Mouse (Mus musculus): ENCODE measurements around the gene Smyd3. TPM values are rescaled to one million over a fixed set of nuclear protein-coding genes. Genes with fewer than 3 reads are reported as not detected.
A peak's percentile ranks its signal among the peaks of the same experiment; 100 is the strongest.

Gene Smyd3
- polyA plus RNA-seq, 1 experiment from 2014 or later: 5.7 TPM

DNA sequence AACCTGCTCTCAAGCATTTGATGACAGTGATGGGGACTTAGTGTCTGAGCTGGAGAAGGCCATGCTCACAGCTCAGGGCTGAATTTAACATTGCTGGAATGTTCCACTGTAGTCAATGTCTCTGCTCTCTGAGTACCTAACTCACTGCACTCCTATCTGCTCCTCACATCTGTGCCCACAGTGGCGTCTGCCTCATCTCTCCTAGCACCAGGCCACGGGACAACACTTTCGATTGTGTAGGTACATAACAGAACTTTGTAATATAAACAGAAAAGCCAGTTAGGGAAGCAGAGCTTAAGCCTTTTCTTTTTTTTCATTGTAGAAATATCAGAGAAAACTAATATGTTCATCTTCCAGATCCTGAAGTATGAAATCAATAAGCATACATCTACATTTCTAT, 462.1 kb downstream of the Smyd3 start:
- Histone ChIP-seq H3K9me3 (replicated peaks) (no peaks in the 10 kb centered on the region), H3K4me2 (peak overlapping the region; percentile 23), H3K36me3 (replicated peaks) (no peaks in the 10 kb centered on the region), H3K4me1 (replicated peaks) (peaks cover 31% of the 10 kb centered on the region), H3K27ac (replicated peaks) (peak overlapping the region; percentile 45; the same call in 1 of the 2 replicates), H3K27me3 (no peaks in the 10 kb centered on the region), H3K4me3 (replicated peaks) (no peak overlapping the region), H3K9ac (no peak overlapping the region)
- 19% methylated on average over 3 of the region's 3 CpGs for WGBS (ENCODE audit: insufficient replicate concordance)
- ATAC-seq (ENCODE audit: insufficient read depth): peak; percentile 75

DNA sequence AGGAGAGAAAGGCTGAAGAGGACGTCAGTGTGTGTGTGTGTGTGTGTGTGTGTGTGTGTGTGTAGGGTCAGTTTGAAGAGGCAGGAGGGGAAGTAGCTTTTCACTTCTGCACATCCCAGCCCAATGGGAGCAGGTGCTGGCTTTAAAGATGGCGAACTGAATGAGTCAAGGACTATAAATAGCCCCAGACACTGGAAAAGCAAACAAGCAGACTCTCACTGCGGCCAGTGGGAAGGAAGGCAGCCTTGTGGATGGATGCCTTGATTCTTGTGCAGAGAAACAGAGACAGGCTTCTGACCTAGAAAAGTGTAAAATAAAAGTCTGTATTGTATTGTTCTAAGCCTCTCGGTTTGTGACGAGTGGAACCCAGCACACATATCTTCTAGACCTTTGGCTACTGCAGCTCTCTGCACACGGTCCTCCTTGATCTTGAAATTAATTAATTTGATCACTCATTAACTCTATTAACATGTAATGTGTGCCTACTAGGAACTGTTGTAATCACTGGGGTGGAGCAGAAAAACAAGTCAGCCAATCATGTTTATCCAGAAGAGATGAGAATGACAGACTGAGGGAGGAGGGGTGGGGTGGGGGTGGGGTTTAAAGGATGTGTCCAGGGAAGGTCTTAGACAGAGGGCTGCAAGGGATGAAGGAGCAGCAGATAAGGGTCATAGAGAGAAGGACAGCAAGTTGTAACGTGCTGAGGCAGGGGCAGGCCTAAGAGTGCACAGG, 463.3 kb downstream of the Smyd3 start:
- Histone ChIP-seq H3K27ac (replicated peaks) (no peak overlapping the region), H3K4me1 (replicated peaks) (peaks cover 19% of the 10 kb centered on the region), H3K4me3 (replicated peaks) (no peak overlapping the region), H3K9me3 (replicated peaks) (no peaks in the 10 kb centered on the region), H3K9ac (no peak overlapping the region), H3K4me2 (no peak overlapping the region), H3K27me3 (no peaks in the 10 kb centered on the region), H3K36me3 (replicated peaks) (no peaks in the 10 kb centered on the region)
- peak; percentile 62 for ATAC-seq (ENCODE audit: insufficient read depth)
- 50% methylated on average over 7 of the region's 7 CpGs for WGBS (ENCODE audit: insufficient replicate concordance)

DNA sequence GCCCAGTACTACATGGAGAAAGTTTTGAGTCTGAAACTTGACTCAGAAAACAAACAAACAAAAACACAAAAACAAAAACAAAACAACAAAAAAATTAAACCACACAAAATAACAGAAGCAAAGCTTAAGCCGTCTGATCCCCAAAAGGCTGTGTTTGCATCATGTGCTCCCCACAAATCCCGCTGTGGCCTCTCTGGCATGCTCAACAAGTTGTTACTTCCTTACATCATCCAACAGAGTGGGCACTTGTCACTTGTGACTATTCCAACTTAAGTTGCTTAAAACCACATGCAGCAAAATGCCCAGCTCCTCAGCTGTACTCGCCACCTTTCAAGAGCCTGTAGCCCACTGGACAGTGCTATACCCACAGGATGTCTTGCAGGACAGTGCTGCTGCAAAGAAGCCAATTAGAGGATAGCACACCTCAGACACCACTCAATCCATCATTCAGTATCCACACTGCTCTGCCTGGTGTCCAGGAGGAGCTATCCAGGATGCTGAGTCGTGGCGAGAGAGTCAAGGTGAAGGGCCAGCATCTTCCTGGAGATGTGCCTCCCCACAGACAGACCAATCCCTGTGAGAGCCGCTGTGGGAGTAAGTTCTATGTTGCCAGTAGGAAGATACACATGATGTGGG, 465.2 kb downstream of the Smyd3 start:
- Histone ChIP-seq H3K27ac (replicated peaks) (no peak overlapping the region), H3K4me3 (replicated peaks) (no peak overlapping the region), H3K27me3 (no peaks in the 10 kb centered on the region), H3K9ac (no peak overlapping the region), H3K36me3 (replicated peaks) (no peaks in the 10 kb centered on the region), H3K9me3 (replicated peaks) (no peaks in the 10 kb centered on the region), H3K4me1 (replicated peaks) (peaks cover 15% of the 10 kb centered on the region), H3K4me2 (no peak overlapping the region)
- WGBS (ENCODE audit: insufficient replicate concordance): 80% methylated on average over 6 of the region's 6 CpGs
- ATAC-seq (ENCODE audit: insufficient read depth): no peak

DNA sequence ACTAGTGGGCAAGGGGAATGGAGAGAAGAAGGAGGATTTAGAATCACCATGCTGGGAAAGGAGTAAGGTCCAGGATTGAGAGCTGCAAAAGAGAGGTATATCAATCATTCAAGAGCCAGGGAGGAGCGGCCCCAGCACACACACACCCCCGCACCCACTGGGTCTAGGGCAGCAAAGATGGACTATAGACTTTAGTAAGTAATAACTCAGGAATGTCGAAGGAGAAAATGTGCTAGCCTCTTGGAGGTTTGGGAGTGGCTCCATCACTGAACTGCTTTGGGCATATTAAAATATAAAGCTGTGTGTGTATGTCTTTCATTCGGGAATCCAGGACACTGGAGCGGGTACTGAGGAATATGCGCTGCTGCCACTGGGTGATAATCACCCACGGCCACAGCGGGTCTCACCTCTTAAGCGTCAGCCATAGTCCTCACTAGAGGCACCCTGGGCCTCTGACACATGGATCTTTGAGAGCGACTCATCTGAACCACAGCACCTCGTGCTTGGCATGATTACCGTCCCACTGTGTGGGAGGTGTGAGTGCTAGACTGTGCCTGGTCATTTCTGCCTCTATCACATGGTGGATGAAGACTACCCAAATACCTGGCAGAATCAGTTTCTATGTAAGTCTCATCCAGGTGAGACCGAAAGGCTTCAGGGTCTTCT, 469.8 kb downstream of the Smyd3 start:
- no peak overlapping the region for H3K9ac ChIP-seq
- H3K27ac ChIP-seq (replicated peaks): no peak overlapping the region
- H3K9me3 ChIP-seq (replicated peaks): no peaks in the 10 kb centered on the region
- H3K4me3 ChIP-seq (replicated peaks): no peak overlapping the region
- no peaks in the 10 kb centered on the region for H3K36me3 ChIP-seq (replicated peaks)
- no peaks in the 10 kb centered on the region for H3K27me3 ChIP-seq
- peaks cover 3% of the 10 kb centered on the region; the same call in 1 of the 2 replicates for H3K4me1 ChIP-seq (replicated peaks)
- H3K4me2 ChIP-seq: no peak overlapping the region
- WGBS (ENCODE audit: insufficient replicate concordance): 81% methylated on average over 13 of the region's 13 CpGs
- no peak for ATAC-seq (ENCODE audit: insufficient read depth)

DNA sequence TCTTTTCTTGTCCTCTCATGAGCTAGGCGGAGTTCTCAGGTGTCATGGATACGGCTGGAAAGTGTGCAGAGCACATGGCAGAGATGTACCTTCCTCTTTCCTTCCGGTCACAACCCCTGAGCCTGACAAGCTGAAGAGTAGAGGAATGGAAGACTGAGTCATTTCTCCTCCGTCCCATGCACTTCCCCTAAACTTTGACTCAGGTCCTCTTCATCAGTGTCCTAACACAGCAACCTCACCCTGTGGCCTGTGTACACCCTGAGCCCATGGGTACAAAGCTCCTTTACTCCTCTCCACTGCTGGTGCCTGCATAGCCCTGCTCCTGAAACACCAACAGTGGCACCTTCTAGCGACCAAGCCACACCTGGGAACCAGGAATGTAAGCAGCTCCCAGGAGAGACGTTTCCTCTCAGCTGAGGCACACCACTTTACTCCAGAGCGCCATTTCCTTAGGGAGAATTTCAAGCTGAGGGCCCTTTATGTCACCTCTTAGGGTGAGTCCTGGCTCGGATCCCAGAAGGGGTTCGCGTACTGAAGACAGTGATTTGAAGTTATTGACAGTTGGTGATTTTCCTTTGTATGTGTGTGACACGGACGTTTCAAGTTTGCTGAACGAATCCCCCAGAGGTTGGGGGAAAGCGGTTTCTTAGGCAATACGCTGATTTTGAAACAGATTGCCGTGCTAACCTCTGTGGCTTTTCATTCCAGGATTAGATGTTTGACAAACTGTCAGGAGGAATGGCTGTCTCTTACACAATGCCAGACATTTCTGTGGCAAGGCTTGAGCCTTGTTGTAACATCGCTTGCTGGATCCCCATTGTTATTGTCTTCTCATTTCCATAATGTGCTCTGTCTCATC, 471.8 kb downstream of the Smyd3 start:
- no peak overlapping the region for H3K9ac ChIP-seq
- WGBS (ENCODE audit: insufficient replicate concordance): 57% methylated on average over 17 of the region's 17 CpGs
- H3K4me2 ChIP-seq: no peak overlapping the region
- H3K9me3 ChIP-seq (replicated peaks): no peaks in the 10 kb centered on the region
- H3K4me3 ChIP-seq (replicated peaks): no peak overlapping the region
- peak overlapping the region; percentile 68 for H3K27ac ChIP-seq (replicated peaks)
- H3K4me1 ChIP-seq (replicated peaks): peaks cover 3% of the 10 kb centered on the region; the same call in 1 of the 2 replicates
- H3K36me3 ChIP-seq (replicated peaks): no peaks in the 10 kb centered on the region
- H3K27me3 ChIP-seq: no peaks in the 10 kb centered on the region
- peak; percentile 66 for ATAC-seq (ENCODE audit: insufficient read depth)

DNA sequence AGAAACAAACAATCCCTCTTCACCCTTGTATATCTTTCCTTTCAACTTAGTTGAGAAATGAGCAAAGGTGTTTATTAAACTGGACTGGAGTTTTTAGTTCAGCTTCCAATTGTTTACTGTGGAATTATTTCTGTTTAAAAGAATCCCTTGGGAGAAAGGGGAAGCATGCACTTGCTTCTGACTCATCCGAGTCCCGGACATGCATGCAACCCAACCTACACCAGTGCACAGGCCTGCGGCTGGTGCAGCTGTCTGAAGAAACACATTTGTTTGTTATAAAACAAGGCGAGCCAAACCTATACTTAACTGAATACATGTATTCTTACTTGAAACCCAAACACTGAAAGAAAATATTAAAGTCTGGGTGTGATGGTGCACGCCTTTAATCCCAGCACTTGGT, 473.7 kb downstream of the Smyd3 start:
- Histone ChIP-seq H3K36me3 (replicated peaks) (no peaks in the 10 kb centered on the region), H3K9ac (no peak overlapping the region), H3K4me3 (replicated peaks) (no peak overlapping the region), H3K4me2 (no peak overlapping the region), H3K4me1 (replicated peaks) (peaks cover 3% of the 10 kb centered on the region; the same call in 1 of the 2 replicates), H3K27ac (replicated peaks) (no peak overlapping the region), H3K27me3 (no peaks in the 10 kb centered on the region), H3K9me3 (replicated peaks) (no peaks in the 10 kb centered on the region)
- no peak for ATAC-seq (ENCODE audit: insufficient read depth)
- 68% methylated on average over 5 of the region's 5 CpGs for WGBS (ENCODE audit: insufficient replicate concordance)

- H3K27me3 ChIP-seq: no peaks in the 10 kb centered on the region
- WGBS (ENCODE audit: insufficient replicate concordance): 82% methylated on average over 12 of the region's 12 CpGs
- no peaks in the 10 kb centered on the region for H3K9me3 ChIP-seq (replicated peaks)
- no peaks in the 10 kb centered on the region for H3K36me3 ChIP-seq (replicated peaks)
- no peak overlapping the region for H3K9ac ChIP-seq
- no peak overlapping the region for H3K27ac ChIP-seq (replicated peaks)
- H3K4me1 ChIP-seq (replicated peaks): peaks cover 3% of the 10 kb centered on the region; the same call in 1 of the 2 replicates
- no peak for ATAC-seq (ENCODE audit: insufficient read depth)
- H3K4me3 ChIP-seq (replicated peaks): no peak overlapping the region
- H3K4me2 ChIP-seq: no peak overlapping the region
These were observed 474.2 kb downstream of the Smyd3 start for GRCm38 (mm10) chr1:179043644-179044043.

GRCm38 (mm10) chr1:179041905-179042337, 475.9 kb downstream of the Smyd3 start:
- WGBS (ENCODE audit: insufficient replicate concordance): 59% methylated on average over 8 of the region's 8 CpGs
- Histone ChIP-seq H3K27ac (replicated peaks) (no peak overlapping the region), H3K4me3 (replicated peaks) (no peak overlapping the region), H3K27me3 (no peaks in the 10 kb centered on the region), H3K4me2 (no peak overlapping the region), H3K9ac (no peak overlapping the region), H3K36me3 (replicated peaks) (no peaks in the 10 kb centered on the region), H3K4me1 (replicated peaks) (peaks cover 3% of the 10 kb centered on the region; the same call in 1 of the 2 replicates), H3K9me3 (replicated peaks) (no peaks in the 10 kb centered on the region)
- ATAC-seq (ENCODE audit: insufficient read depth): no peak

DNA sequence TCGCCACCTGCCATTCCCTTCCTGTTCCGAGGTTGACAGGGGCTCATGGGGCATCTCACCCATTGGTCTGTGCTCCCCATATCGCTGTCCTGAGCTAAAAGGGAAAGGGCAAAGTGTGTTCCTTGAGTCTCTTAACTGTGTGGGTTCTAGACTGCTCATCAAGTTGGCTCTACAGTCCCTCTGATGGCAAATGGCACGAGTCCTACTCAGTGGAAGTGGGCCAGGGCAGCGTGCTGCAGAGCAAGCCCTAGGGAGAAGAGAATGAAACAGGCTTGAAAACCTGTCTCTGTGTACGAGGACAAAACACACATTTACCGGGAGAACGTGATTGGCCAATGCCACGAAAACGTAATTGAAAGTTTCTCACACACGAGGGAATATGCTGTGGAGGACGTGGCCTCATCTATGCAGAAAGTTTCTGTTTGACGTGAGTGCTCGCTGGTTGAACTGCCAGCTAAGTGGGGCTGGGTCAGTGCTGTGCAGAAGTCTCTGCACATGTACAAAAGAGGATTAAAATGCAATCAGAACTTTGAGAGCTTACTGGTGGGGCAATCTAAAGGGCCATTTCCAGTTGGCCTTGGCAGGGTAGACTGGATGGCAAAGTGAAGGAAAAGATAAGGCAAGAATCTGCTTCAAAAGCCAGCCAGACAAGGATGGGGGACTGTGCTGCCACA, 476.5 kb downstream of the Smyd3 start:
- 77% methylated on average over 14 of the region's 14 CpGs for WGBS (ENCODE audit: insufficient replicate concordance)
- no peaks in the 10 kb centered on the region for H3K27me3 ChIP-seq

GRCm38 (mm10) chr1:179038801-179039200, 479.0 kb downstream of the Smyd3 start:
- Histone ChIP-seq H3K9me3 (replicated peaks) (no peaks in the 10 kb centered on the region), H3K4me1 (replicated peaks) (no peaks in the 10 kb centered on the region), H3K9ac (no peak overlapping the region), H3K36me3 (replicated peaks) (no peaks in the 10 kb centered on the region), H3K27me3 (no peaks in the 10 kb centered on the region), H3K4me3 (replicated peaks) (no peak overlapping the region), H3K27ac (replicated peaks) (no peak overlapping the region), H3K4me2 (no peak overlapping the region)
- 74% methylated on average over 4 of the region's 4 CpGs for WGBS (ENCODE audit: insufficient replicate concordance)
- no peak for ATAC-seq (ENCODE audit: insufficient read depth)

More for the DNA sequence above, 476.5 kb downstream of the Smyd3 start:
- Histone ChIP-seq H3K4me2 (no peak overlapping the region), H3K27ac (replicated peaks) (no peak overlapping the region), H3K4me1 (replicated peaks) (peaks cover 3% of the 10 kb centered on the region; the same call in 1 of the 2 replicates), H3K9me3 (replicated peaks) (no peaks in the 10 kb centered on the region), H3K36me3 (replicated peaks) (no peaks in the 10 kb centered on the region), H3K9ac (no peak overlapping the region), H3K4me3 (replicated peaks) (no peak overlapping the region)
- no peak for ATAC-seq (ENCODE audit: insufficient read depth)
